Mouse (Mus musculus): ENCODE measurements around the gene Pigq. TPM values are rescaled to one million over a fixed set of nuclear protein-coding genes. Genes with fewer than 3 reads are reported as not detected.

The Pigq gene
- polyA plus RNA-seq, 1 experiment: 24.4 TPM

DNA sequence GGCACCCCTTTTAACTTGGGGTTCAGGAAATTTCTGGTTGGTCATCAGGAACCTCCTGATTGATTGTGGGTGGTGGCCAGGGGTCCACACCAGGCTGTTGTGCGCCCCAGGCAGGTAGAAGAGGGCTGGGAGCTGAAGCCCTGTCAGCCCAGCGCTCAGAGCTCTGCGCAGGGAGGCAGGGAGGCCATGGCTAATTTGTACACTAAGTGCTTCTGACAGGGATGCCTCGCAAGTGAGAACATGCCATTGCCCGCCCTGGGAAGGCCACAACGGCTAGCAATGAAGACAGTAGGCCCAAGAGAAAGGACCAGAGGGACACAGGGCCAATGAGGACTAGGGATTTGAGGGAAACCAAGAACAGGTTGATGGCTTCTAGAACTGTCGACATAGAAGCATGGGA lies 11.9 kb upstream of the Pigq start:
- no peaks in the 10 kb centered on the region for H3K27me3 ChIP-seq (ENCODE audit: control insufficient read depth, insufficient read depth, low read length)
- TF ChIP-seq POLR2A (IDR thresholded peaks at IDR 0.05; ENCODE audit: control insufficient read depth, low read depth, low read length): no peak
- TF ChIP-seq CTCF (IDR thresholded peaks at IDR 0.05; ENCODE audit: control insufficient read depth, insufficient read depth, insufficient replicate concordance, low read depth, low read length): no peak
- no peak overlapping the region for H3K27ac ChIP-seq (ENCODE audit: control insufficient read depth, insufficient read depth, low read depth, low read length)
- no peak overlapping the region for H3K4me3 ChIP-seq (ENCODE audit: control insufficient read depth, low read depth, low read length)
- peaks cover 3% of the 10 kb centered on the region for H3K4me1 ChIP-seq (ENCODE audit: control insufficient read depth, insufficient read depth, low read length)
- no peaks in the 10 kb centered on the region for H3K36me3 ChIP-seq (ENCODE audit: control insufficient read depth, insufficient read depth, low read length)

DNA sequence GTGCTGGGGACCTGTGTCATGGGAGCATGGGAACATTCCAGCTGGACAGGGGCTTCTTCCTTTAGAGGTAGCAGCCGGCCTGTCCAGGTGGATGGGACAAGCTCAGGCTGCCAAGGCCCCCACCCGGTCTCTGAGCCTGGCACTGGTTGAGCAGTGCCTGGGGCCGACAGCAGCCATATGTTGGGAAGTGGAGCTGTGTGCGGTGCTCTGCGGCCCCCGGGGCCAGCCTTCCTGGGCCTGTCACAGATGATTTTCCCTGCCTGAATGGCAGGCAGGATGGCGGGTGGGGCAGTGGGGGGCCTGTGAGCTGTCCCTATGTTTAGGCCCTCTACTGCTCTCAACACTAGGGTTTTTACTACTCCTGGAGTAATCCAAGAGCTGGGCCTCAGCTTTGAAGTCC lies 11.5 kb upstream of the Pigq start:
- Histone ChIP-seq H3K27me3 (ENCODE audit: control insufficient read depth, insufficient read depth, low read length) (no peaks in the 10 kb centered on the region), H3K27ac (ENCODE audit: control insufficient read depth, insufficient read depth, low read depth, low read length) (no peak overlapping the region), H3K4me3 (ENCODE audit: control insufficient read depth, low read depth, low read length) (no peak overlapping the region), H3K4me1 (ENCODE audit: control insufficient read depth, insufficient read depth, low read length) (peaks cover 3% of the 10 kb centered on the region), H3K36me3 (ENCODE audit: control insufficient read depth, insufficient read depth, low read length) (no peaks in the 10 kb centered on the region)
- no peak for TF ChIP-seq CTCF (IDR thresholded peaks at IDR 0.05; ENCODE audit: control insufficient read depth, insufficient read depth, insufficient replicate concordance, low read depth, low read length)
- no peak for TF ChIP-seq POLR2A (IDR thresholded peaks at IDR 0.05; ENCODE audit: control insufficient read depth, low read depth, low read length)

DNA sequence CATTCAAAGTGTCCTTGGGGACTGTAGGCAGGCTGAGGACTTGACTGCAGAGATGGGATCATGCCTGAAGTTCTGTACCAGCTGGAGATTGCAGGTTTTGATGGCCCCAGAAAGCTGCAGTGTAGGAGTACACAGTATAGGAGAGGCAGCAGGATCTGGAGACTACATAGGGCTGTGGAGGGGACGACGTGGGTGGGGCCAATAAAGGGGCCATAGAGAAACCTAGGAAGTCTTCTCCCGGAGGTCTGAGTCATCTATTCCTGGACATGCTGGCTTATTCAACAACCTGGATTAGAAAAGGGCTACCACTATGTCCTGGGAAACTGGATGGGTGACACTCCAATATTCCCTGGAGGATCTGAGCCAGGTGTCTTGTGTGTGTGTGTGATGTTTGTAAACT lies 11.0 kb upstream of the Pigq start:
- Histone ChIP-seq H3K27me3 (ENCODE audit: control insufficient read depth, insufficient read depth, low read length) (no peaks in the 10 kb centered on the region), H3K4me1 (ENCODE audit: control insufficient read depth, insufficient read depth, low read length) (peaks cover 3% of the 10 kb centered on the region), H3K36me3 (ENCODE audit: control insufficient read depth, insufficient read depth, low read length) (no peaks in the 10 kb centered on the region), H3K27ac (ENCODE audit: control insufficient read depth, insufficient read depth, low read depth, low read length) (no peak overlapping the region), H3K4me3 (ENCODE audit: control insufficient read depth, low read depth, low read length) (no peak overlapping the region)
- TF ChIP-seq POLR2A (IDR thresholded peaks at IDR 0.05; ENCODE audit: control insufficient read depth, low read depth, low read length) (no peak), CTCF (IDR thresholded peaks at IDR 0.05; ENCODE audit: control insufficient read depth, insufficient read depth, insufficient replicate concordance, low read depth, low read length) (no peak)

DNA sequence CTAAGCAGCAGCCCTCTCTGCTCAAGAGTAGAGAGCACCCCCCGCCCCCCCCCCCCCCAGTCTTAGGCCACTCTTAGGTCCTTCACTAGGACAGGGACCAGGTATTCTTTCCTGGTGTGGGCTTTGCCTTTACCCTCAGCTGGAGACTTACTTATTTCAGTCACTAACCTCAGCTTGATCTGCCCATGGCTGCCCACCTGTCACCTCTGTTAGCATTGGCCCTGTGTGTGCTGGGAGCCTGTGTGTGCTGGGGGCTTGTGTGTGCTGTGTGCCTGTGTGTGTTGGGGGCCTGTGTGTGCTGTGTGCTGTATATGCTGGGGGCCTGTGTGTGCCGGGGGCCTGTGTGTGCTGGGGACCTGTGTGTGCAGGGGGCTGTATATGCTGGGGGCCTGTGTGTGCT lies 9.9 kb upstream of the Pigq start:
- Histone ChIP-seq H3K4me1 (ENCODE audit: control insufficient read depth, insufficient read depth, low read length) (peaks cover 3% of the 10 kb centered on the region), H3K27me3 (ENCODE audit: control insufficient read depth, insufficient read depth, low read length) (no peaks in the 10 kb centered on the region), H3K27ac (ENCODE audit: control insufficient read depth, insufficient read depth, low read depth, low read length) (no peak overlapping the region), H3K36me3 (ENCODE audit: control insufficient read depth, insufficient read depth, low read length) (no peaks in the 10 kb centered on the region), H3K4me3 (ENCODE audit: control insufficient read depth, low read depth, low read length) (no peak overlapping the region)
- TF ChIP-seq POLR2A (IDR thresholded peaks at IDR 0.05; ENCODE audit: control insufficient read depth, low read depth, low read length): no peak
- TF ChIP-seq CTCF (IDR thresholded peaks at IDR 0.05; ENCODE audit: control insufficient read depth, insufficient read depth, insufficient replicate concordance, low read depth, low read length): no peak

DNA sequence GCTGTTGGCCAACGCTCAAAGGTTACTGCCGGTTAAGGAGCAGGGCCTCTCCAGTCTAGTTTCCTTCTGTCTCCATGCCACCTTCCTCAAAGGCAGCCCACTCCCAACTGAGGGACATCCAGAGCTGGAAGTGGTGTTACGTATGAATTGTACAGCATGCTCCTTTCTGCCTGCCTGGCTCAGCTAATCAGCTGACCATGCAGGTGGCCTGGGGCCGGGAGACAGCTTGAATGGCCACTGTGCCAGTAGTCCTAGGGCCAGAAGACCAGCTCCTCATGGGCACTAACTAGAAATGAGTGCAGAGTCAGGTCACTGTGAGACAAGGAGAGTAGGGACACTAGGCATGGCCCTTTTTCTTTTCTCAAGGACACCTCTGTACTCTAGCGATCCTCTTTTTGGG lies 8.4 kb upstream of the Pigq start:
- peaks cover 3% of the 10 kb centered on the region for H3K4me1 ChIP-seq (ENCODE audit: control insufficient read depth, insufficient read depth, low read length)
- no peak for TF ChIP-seq CTCF (IDR thresholded peaks at IDR 0.05; ENCODE audit: control insufficient read depth, insufficient read depth, insufficient replicate concordance, low read depth, low read length)
- no peak for TF ChIP-seq POLR2A (IDR thresholded peaks at IDR 0.05; ENCODE audit: control insufficient read depth, low read depth, low read length)
- no peaks in the 10 kb centered on the region for H3K36me3 ChIP-seq (ENCODE audit: control insufficient read depth, insufficient read depth, low read length)
- no peak overlapping the region for H3K27ac ChIP-seq (ENCODE audit: control insufficient read depth, insufficient read depth, low read depth, low read length)
- H3K4me3 ChIP-seq (ENCODE audit: control insufficient read depth, low read depth, low read length): no peak overlapping the region
- no peaks in the 10 kb centered on the region for H3K27me3 ChIP-seq (ENCODE audit: control insufficient read depth, insufficient read depth, low read length)

DNA sequence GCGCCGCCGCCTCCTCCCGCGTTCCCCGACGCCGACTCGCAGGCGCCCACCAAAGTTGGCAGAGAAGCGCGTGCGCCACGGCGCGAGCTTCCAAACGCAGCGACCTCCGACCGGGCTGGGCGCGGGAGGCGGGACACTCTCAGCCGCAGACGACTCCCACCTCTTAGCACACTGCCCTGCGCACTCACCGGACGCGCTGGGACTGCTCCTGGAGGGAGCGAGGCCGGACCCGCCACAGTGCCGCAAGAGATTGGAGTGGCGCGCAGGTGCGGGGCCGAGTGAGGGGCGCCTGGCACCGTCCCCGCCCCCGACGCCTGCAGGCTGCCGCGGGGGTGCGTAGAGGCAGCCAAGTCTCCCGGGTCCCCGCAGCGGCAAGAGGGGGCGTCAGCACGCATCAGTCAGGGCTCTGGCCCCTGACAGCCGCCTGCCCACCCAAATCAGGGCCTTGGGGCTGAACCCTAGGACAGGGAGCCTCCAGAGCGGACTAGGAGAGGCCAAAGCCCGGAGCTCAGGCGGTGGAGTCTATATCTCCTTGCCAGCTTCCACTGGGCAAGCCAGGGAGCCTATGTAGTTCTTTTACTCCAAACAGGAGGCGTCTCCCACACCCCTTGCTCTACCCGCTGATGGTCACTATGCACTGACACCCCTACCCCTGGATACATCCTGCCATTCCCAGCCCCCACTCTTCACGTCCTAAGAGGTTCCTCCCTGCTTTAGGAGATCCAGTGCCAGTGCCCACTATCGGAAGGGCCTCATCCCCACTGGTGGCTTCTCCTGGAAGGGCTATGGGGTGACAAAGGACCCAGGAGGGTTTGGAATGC lies 7.3 kb upstream of the Pigq start, which contains the start of gene A930017K11Rik:
Gene A930017K11Rik (minus strand): TSS at position 763 of the 821 bp plus-strand sequence.
- Histone ChIP-seq H3K4me3 (ENCODE audit: control insufficient read depth, low read depth, low read length) (peak within 1 kb of the TSS; percentile 30), H3K27ac (ENCODE audit: control insufficient read depth, insufficient read depth, low read depth, low read length) (no peak within 1 kb of the TSS), H3K27me3 (ENCODE audit: control insufficient read depth, insufficient read depth, low read length) (no peaks in the 10 kb centered on the region), H3K36me3 (ENCODE audit: control insufficient read depth, insufficient read depth, low read length) (no peaks in the 10 kb centered on the region), H3K4me1 (ENCODE audit: control insufficient read depth, insufficient read depth, low read length) (peaks cover 3% of the 10 kb centered on the region)
- TF ChIP-seq POLR2A (IDR thresholded peaks at IDR 0.05; ENCODE audit: control insufficient read depth, low read depth, low read length): no peak
- TF ChIP-seq CTCF (IDR thresholded peaks at IDR 0.05; ENCODE audit: control insufficient read depth, insufficient read depth, insufficient replicate concordance, low read depth, low read length): no peak

DNA sequence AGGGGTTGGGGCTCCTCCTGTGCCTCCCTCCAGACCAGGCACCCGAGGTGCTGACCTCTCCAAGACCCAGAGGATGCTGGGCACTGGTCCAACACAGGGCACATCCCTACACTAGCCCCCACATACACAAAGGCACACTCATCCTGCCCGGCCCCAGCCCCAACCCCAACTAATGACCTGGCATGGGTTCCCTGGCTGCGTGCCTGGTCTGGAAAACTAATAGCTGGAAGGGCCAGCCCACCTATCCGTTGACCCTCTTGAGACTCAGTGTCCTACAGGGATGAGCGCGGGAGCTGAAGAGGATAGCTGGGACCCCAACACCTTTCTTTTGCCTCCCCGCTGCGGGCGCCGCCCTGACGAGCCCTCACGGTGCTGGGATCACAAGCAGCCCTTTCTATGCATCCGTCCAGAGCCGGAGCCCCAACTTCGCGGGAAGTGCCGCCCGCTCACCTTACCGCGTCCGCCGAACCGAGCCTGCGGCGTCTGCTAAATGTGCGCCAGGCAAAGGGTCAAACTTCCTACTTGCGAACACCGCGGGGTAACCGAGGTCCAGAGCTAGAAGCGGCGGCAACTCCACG lies 6.6 kb upstream of the Pigq start:
- TF ChIP-seq POLR2A (IDR thresholded peaks at IDR 0.05; ENCODE audit: control insufficient read depth, low read depth, low read length) (no peak), CTCF (IDR thresholded peaks at IDR 0.05; ENCODE audit: control insufficient read depth, insufficient read depth, insufficient replicate concordance, low read depth, low read length) (no peak)
- Histone ChIP-seq H3K36me3 (ENCODE audit: control insufficient read depth, insufficient read depth, low read length) (no peaks in the 10 kb centered on the region), H3K4me1 (ENCODE audit: control insufficient read depth, insufficient read depth, low read length) (peaks cover 3% of the 10 kb centered on the region), H3K27ac (ENCODE audit: control insufficient read depth, insufficient read depth, low read depth, low read length) (no peak overlapping the region), H3K4me3 (ENCODE audit: control insufficient read depth, low read depth, low read length) (peak overlapping the region; percentile 30), H3K27me3 (ENCODE audit: control insufficient read depth, insufficient read depth, low read length) (no peaks in the 10 kb centered on the region)
